Mouse (Mus musculus) lung, embryonic 14.5 days (tissue): ENCODE measurements around the gene Gm20388. TPM values are rescaled to one million over a fixed set of nuclear protein-coding genes. Genes with fewer than 3 reads are reported as not detected.
A peak's percentile ranks its signal among the peaks of the same experiment; 100 is the strongest.

Source experiments
- ATAC-seq: fragments of 200-750 bp; cut with Nextera tagmentation; 2 replicates; pipeline ENCODE4 v1.8.0; 2017; ENCODE audit warnings: mild to moderate bottlenecking, moderate TSS enrichment, moderate library complexity; ENCODE audit not compliant: insufficient read depth
- DNase-seq: peaks from one replicate; pipeline ENCODE4 v3.0.0-alpha.2; 2015
- H3K27ac ChIP-seq: fragments of 300-500 bp; sonication (generic); 2 replicates; pipeline ENCODE4 v1.5.1; 2014; ENCODE audit warnings: low read depth, mild to moderate bottlenecking, moderate library complexity
- H3K27me3 ChIP-seq: fragments of 300-500 bp; sonication (generic); 2 replicates; pipeline ENCODE4 v1.6.1; 2014; ENCODE audit warnings: low read length, control low read depth; ENCODE audit not compliant: insufficient read depth
- H3K36me3 ChIP-seq: fragments of 300-500 bp; sonication (generic); 2 replicates; pipeline ENCODE4 v1.6.1; 2014; ENCODE audit warnings: control low read depth; ENCODE audit not compliant: insufficient read depth
- H3K4me1 ChIP-seq: fragments of 300-500 bp; sonication (generic); 2 replicates; pipeline ENCODE4 v1.6.1; 2014; ENCODE audit warnings: antibody characterized with exemption, control low read depth; ENCODE audit not compliant: insufficient read depth
- H3K4me2 ChIP-seq: fragments of 300-500 bp; sonication (generic); 2 replicates; pipeline ENCODE4 v1.6.1; 2014; ENCODE audit warnings: mild to moderate bottlenecking
- H3K4me3 ChIP-seq: fragments of 300-500 bp; sonication (generic); 2 replicates; pipeline ENCODE4 v1.5.1; 2014; ENCODE audit warnings: low read depth, low read length
- H3K9ac ChIP-seq: fragments of 300-500 bp; sonication (generic); 2 replicates; pipeline ENCODE4 v1.6.1; 2014
- H3K9me3 ChIP-seq: fragments of 300-500 bp; sonication (generic); 2 replicates; pipeline ENCODE4 v1.6.1; 2016; ENCODE audit warnings: low read depth, low read length, control low read depth
- CTCF ChIP-seq: IDR thresholded peaks from 2 replicates; pipeline ENCODE4 v1.5.1; 2016; ENCODE audit warnings: antibody characterized with exemption, low read depth
- WGBS: fragments of 180-500 bp; shearing (Covaris S2); extraction: QIAGEN DNeasy Blood & Tissue Kit; methylation state at CpG from one replicate; pipeline ENCODE4 v1.1.7; 2014; 5-methylcytosine and 5-hydroxymethylcytosine counted together
- polyA plus RNA-seq: library from polyadenylated mRNA; unstranded; fragments of >200 nt; fragmentation: Nextera tagmentation; extraction: Ambion mirVana; gene quantifications from 2 replicates; pipeline ENCODE4 v1.2.1, GENCODE M21; 2014

Gm20388 gene
- polyA plus RNA-seq, 1 experiment from 2014 or later, result not detected

DNA sequence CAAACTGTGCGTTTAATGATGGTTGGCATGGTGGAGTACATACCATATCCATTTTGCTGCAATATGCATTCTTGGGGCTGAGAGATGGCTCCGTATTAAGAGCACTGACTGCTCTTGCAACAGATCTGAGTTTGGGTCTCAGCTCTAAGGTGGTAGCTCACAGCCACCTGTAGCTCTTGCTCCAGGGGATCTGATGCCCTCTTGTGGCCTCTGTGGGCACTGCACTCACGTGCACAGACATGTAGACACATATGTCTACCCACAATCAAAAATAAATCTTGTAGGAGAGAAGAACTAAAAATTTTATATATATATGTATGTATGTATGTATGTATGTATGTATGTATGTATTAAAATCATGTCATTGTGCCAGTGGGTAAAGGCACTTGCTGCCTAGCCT is 1307.8 kb downstream of the Gm20388 start:
- Histone ChIP-seq H3K9me3 (no peaks in the 10 kb centered on the region), H3K27me3 (no peaks in the 10 kb centered on the region), H3K4me3 (no peak overlapping the region), H3K9ac (no peak overlapping the region), H3K36me3 (no peaks in the 10 kb centered on the region), H3K4me2 (no peak overlapping the region), H3K27ac (no peak overlapping the region), H3K4me1 (no peaks in the 10 kb centered on the region)
- TF ChIP-seq CTCF, result peak; percentile 63
- peak; percentile 51 for DNase-seq
- 94% methylated on average over 3 of the region's 3 CpGs for WGBS
- ATAC-seq, result no peak

DNA sequence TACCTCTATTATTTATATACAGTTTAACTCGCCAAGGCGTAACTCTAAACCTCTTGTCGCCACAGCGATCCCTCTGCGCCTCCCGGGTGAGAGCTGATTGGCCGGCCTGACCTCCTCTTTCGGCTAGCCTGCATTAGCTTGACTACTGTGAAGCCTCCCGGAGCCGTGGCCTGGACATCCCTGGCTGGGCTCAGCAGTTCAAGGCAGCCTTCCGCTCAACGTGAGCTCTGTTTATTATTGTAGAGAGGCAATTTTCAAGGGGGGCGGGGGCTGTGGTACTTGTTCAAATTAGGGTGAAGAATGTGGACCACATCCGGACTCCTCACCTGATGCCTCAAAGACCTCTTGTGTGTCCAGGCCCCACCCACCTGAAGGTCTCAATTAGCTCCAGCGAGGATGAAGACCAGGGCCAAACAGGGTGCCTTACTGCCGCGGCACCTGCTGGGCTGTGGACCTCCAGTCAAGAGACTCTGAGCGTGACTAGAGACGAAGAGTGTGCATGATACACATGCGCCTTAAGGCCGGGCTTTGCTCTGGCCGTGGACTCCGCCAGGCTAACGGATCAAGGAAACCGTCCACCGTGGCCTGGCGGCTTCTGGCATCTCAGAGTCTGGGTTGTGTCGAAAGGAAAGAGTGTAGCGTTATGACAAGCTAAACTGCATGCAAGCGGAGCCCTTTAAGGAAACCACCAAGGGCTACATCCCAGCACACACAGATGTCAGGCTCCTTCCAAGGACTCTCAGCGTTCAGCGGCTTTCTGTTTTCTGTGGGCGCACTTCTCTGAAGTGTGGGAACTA is 1309.7 kb downstream of the Gm20388 start:
- Histone ChIP-seq H3K4me3 (no peak overlapping the region), H3K4me1 (no peaks in the 10 kb centered on the region), H3K36me3 (no peaks in the 10 kb centered on the region), H3K4me2 (peak overlapping the region; percentile 18), H3K9ac (no peak overlapping the region), H3K9me3 (no peaks in the 10 kb centered on the region), H3K27ac (no peak overlapping the region), H3K27me3 (no peaks in the 10 kb centered on the region)
- TF ChIP-seq CTCF, result no peak
- peak; percentile 54; the same call in 1 of the 2 replicates for ATAC-seq
- DNase-seq, result peak; percentile 66
- 16% methylated on average over 33 of the region's 33 CpGs for WGBS

DNA sequence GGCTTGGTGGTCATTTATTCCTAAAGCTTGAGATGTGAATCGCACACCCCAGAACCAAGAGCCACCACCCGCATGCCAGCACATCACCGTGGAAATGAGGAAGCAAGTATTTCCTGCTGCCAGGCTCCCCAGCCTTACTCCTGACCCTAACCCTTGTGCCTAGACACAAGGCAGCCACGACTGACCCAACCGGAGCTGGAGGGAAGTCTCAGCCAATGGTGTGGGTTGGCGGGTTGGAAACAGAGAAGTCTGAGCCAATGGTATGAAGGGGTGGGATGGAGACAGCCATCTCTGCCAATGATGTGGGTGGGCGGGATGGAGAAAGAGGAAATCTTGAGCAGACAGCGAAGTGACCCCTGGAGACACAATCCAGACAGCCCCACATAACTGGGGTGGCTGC is 1314.1 kb downstream of the Gm20388 start:
- Histone ChIP-seq H3K36me3 (no peaks in the 10 kb centered on the region), H3K4me1 (peaks cover 3% of the 10 kb centered on the region; the same call in 1 of the 2 replicates), H3K4me3 (no peak overlapping the region), H3K9me3 (no peaks in the 10 kb centered on the region), H3K27me3 (peaks cover 4% of the 10 kb centered on the region; the same call in 1 of the 2 replicates), H3K27ac (no peak overlapping the region), H3K9ac (no peak overlapping the region), H3K4me2 (no peak overlapping the region)
- no peak for TF ChIP-seq CTCF
- 60% methylated on average over 8 of the region's 8 CpGs for WGBS
- ATAC-seq, result no peak
- no peak for DNase-seq

DNA sequence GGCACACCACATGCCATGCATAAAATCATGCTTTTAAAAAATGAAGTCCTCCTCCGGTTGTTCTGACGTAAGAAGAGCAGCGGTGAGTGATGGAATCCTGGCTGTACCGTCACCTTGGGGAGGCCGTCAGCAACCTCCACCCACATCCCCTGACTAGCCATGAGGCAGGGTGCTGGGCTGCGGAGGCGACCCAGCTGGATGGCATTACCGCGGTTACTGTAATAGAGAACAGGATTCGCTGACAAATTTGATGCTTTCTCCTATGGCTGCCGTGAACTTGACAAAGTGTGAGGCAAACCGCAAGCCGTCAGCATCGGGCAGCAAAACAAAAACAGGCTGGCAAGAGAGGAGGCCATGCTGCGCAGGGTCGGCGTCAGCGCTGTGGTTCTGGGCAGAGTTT is 1317.1 kb downstream of the Gm20388 start:
- H3K27ac ChIP-seq, result no peak overlapping the region
- no peak overlapping the region for H3K4me2 ChIP-seq
- H3K4me3 ChIP-seq, result no peak overlapping the region
- no peaks in the 10 kb centered on the region for H3K9me3 ChIP-seq
- H3K36me3 ChIP-seq, result no peaks in the 10 kb centered on the region
- peaks cover 3% of the 10 kb centered on the region; the same call in 1 of the 2 replicates for H3K4me1 ChIP-seq
- no peak for TF ChIP-seq CTCF
- H3K27me3 ChIP-seq, result peaks cover 4% of the 10 kb centered on the region; the same call in 1 of the 2 replicates
- H3K9ac ChIP-seq, result no peak overlapping the region
- 66% methylated on average over 18 of the region's 18 CpGs for WGBS
- DNase-seq (no peak), ATAC-seq (no peak)

DNA sequence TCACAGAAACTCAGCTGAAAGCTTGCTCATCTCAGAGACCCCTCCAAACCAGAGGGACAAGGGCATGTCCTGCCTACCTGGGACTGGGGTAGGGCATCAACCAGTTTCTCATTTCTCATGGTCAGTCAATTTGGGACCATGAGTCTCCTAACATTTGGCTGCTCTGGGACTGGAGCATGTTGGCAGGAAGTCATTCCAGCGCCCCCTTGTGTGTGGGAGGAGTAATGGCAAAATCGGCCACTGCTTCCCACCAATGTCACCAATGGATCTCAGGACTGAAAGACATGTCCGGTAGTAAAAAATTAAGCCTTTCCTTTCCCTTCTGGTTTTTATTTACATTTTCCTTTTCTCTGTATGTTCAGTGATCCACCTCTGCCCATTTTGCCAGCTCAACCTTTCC is 1318.3 kb downstream of the Gm20388 start:
- H3K27me3 ChIP-seq, result peaks cover 4% of the 10 kb centered on the region; the same call in 1 of the 2 replicates
- peaks cover 3% of the 10 kb centered on the region; the same call in 1 of the 2 replicates for H3K4me1 ChIP-seq
- no peak overlapping the region for H3K9ac ChIP-seq
- DNase-seq (peak; percentile 59), ATAC-seq (no peak)
- no peak overlapping the region for H3K27ac ChIP-seq
- no peak overlapping the region for H3K4me2 ChIP-seq
- peak; percentile 65 for TF ChIP-seq CTCF
- H3K4me3 ChIP-seq, result no peak overlapping the region
- no peaks in the 10 kb centered on the region for H3K9me3 ChIP-seq
- H3K36me3 ChIP-seq, result no peaks in the 10 kb centered on the region
- 60% methylated on average over 3 of the region's 3 CpGs for WGBS

DNA sequence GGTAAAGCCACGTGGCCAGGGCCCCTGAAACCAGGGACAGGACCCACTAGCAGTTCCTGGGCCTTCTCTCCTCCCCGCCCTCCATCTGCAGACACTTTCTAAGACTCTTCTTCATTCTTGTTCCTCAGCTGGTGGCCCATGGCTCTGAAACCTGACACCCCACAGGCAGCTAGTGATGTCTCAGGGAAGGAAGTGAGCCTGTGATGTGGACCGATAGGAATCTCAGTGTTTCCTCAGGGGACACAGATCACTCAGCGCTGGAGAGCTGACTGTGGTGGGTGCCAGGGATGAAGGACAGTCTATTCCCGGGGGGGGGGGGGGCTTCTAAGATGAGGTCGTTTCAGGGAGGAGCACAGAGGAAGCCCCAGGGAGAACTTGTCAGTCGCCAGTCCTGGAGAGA is 1318.9 kb downstream of the Gm20388 start:
- Histone ChIP-seq H3K4me2 (no peak overlapping the region), H3K9me3 (no peaks in the 10 kb centered on the region), H3K4me3 (no peak overlapping the region), H3K27ac (no peak overlapping the region), H3K9ac (no peak overlapping the region), H3K27me3 (peaks cover 4% of the 10 kb centered on the region; the same call in 1 of the 2 replicates), H3K36me3 (no peaks in the 10 kb centered on the region), H3K4me1 (peaks cover 3% of the 10 kb centered on the region; the same call in 1 of the 2 replicates)
- DNase-seq, result peak; percentile 52
- WGBS, result 21% methylated on average over 7 of the region's 7 CpGs
- TF ChIP-seq CTCF, result no peak
- no peak for ATAC-seq

DNA sequence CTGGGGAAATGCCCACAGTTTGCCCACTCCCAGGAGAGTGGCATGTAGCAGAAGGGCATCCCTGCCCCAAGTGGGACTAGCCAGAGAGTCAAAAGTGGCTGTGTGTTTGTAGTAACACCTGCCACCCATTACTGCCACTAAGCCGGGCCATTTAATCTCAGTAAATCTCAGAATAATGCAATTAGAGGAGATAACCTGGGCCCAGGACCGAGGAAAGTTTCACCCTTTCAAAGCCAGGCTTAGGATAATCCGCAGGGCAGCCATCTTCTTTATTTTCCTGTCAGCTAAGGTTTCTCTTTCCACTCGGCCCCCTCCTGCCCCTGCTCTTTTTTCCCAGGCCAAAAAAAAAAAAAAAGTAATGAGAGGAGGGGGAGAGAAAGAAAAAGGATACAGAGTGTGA is 1322.6 kb downstream of the Gm20388 start:
- DNase-seq, result no peak
- Histone ChIP-seq H3K9me3 (no peaks in the 10 kb centered on the region), H3K9ac (no peak overlapping the region), H3K4me2 (no peak overlapping the region), H3K36me3 (no peaks in the 10 kb centered on the region), H3K4me3 (no peak overlapping the region), H3K27me3 (no peaks in the 10 kb centered on the region), H3K4me1 (peaks cover 3% of the 10 kb centered on the region; the same call in 1 of the 2 replicates), H3K27ac (no peak overlapping the region)
- no peak for TF ChIP-seq CTCF
- ATAC-seq, result no peak
- 36% methylated on average over 4 of the region's 4 CpGs for WGBS
